Mouse (Mus musculus): ENCODE measurements at regions not wholly inside any gene's neighbourhood (a gene's known extent, or its start where the extent isn't known, plus 50 kb on each side); places are given as distances from the start of the nearest gene placed in this dataset.

GRCm38 (mm10) chr13:82187196-82187595 is 404.3 kb downstream of the Cetn3 start:
- Histone ChIP-seq H3K4me1 (ENCODE audit: insufficient read depth, low read length) (no peaks in the 10 kb centered on the region), H3K27ac (ENCODE audit: low read length) (no peak overlapping the region), H3K4me3 (ENCODE audit: low read length) (no peak overlapping the region), H3K9me3 (ENCODE audit: low read length) (no peaks in the 10 kb centered on the region), H3K36me3 (ENCODE audit: insufficient read depth, low read length) (no peaks in the 10 kb centered on the region), H3K4me2 (replicated peaks; ENCODE audit: low read depth, low read length) (no peak overlapping the region), H3K27me3 (ENCODE audit: insufficient read depth, low read length) (no peaks in the 10 kb centered on the region), H3K9ac (replicated peaks; ENCODE audit: low read length) (no peak overlapping the region)
- ATAC-seq (ENCODE audit: low FRiP score, low TSS enrichment): no peak

DNA sequence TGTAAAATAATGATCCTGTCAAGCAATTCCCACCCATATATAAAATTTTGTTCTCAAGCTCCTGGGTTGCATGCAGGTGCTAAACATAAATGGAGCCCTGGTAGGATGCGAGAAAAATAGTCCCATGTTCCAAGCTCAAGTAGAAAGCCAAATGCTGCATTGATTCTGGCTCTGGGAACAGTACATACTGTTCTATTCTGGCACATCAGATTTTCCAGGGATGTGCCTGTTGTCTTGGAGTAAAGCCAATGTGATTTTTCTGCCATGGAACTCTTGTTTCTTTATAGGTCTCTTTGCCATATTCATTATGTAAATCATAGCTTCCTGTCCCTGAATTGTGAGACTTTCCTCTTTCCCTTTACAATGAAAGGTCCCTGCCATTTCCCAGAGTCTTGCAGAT is 417.9 kb downstream of the Cetn3 start:
- H3K4me2 ChIP-seq (replicated peaks; ENCODE audit: low read depth, low read length): no peak overlapping the region
- ATAC-seq (ENCODE audit: low FRiP score, low TSS enrichment): no peak
- no peaks in the 10 kb centered on the region for H3K9me3 ChIP-seq (ENCODE audit: low read length)
- no peak overlapping the region for H3K4me3 ChIP-seq (ENCODE audit: low read length)
- H3K9ac ChIP-seq (replicated peaks; ENCODE audit: low read length): no peak overlapping the region
- no peak overlapping the region for H3K27ac ChIP-seq (ENCODE audit: low read length)
- 94% methylated on average over 1 of the region's 1 CpGs for WGBS
- no peaks in the 10 kb centered on the region for H3K36me3 ChIP-seq (ENCODE audit: insufficient read depth, low read length)
- H3K27me3 ChIP-seq (ENCODE audit: insufficient read depth, low read length): no peaks in the 10 kb centered on the region
- no peaks in the 10 kb centered on the region for H3K4me1 ChIP-seq (ENCODE audit: insufficient read depth, low read length)

- no peaks in the 10 kb centered on the region for H3K27me3 ChIP-seq (ENCODE audit: insufficient read depth, low read length)
- no peak overlapping the region for H3K4me2 ChIP-seq (replicated peaks; ENCODE audit: low read depth, low read length)
- no peak overlapping the region for H3K4me3 ChIP-seq (ENCODE audit: low read length)
- no peak overlapping the region for H3K27ac ChIP-seq (ENCODE audit: low read length)
- no peaks in the 10 kb centered on the region for H3K9me3 ChIP-seq (ENCODE audit: low read length)
- no peak overlapping the region for H3K9ac ChIP-seq (replicated peaks; ENCODE audit: low read length)
- H3K36me3 ChIP-seq (ENCODE audit: insufficient read depth, low read length): no peaks in the 10 kb centered on the region
- no peaks in the 10 kb centered on the region for H3K4me1 ChIP-seq (ENCODE audit: insufficient read depth, low read length)
- ATAC-seq (ENCODE audit: low FRiP score, low TSS enrichment): no peak
Observed at GRCm38 (mm10) chr13:82225430-82225829, 442.6 kb downstream of the Cetn3 start.

- Histone ChIP-seq H3K4me3 (ENCODE audit: low read length) (no peak overlapping the region), H3K9me3 (ENCODE audit: low read length) (no peaks in the 10 kb centered on the region), H3K4me1 (ENCODE audit: insufficient read depth, low read length) (no peaks in the 10 kb centered on the region), H3K36me3 (ENCODE audit: insufficient read depth, low read length) (no peaks in the 10 kb centered on the region), H3K27ac (ENCODE audit: low read length) (no peak overlapping the region), H3K4me2 (replicated peaks; ENCODE audit: low read depth, low read length) (no peak overlapping the region), H3K27me3 (ENCODE audit: insufficient read depth, low read length) (no peaks in the 10 kb centered on the region), H3K9ac (replicated peaks; ENCODE audit: low read length) (no peak overlapping the region)
- WGBS: 93% methylated on average over 2 of the region's 2 CpGs
- no peak for ATAC-seq (ENCODE audit: low FRiP score, low TSS enrichment)
Observed at GRCm38 (mm10) chr13:82233901-82234300, 451.0 kb downstream of the Cetn3 start.

DNA sequence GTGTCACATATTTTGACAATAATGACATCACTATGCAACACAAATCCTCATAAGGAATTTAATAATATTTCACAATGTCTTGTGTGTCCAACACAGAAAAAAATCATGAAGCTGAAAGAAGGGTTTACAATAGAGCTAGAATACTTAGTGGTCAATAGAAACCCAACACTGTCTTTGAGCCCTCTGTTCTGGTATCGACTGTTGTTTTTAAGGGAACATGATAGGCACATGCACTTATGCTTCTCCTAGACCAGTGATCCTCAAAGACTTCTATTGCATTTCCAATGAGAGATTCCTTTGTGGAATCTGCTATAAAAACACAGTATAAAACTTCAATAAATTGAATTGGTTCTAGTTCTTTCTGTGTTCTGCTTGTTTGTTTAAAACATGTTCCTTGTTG is 463.4 kb downstream of the Cetn3 start:
- no peaks in the 10 kb centered on the region for H3K36me3 ChIP-seq (ENCODE audit: insufficient read depth, low read length)
- H3K4me1 ChIP-seq (ENCODE audit: insufficient read depth, low read length): no peaks in the 10 kb centered on the region
- WGBS: 59% methylated on average over 1 of the region's 1 CpGs
- no peaks in the 10 kb centered on the region for H3K27me3 ChIP-seq (ENCODE audit: insufficient read depth, low read length)
- no peak overlapping the region for H3K4me3 ChIP-seq (ENCODE audit: low read length)
- no peak overlapping the region for H3K4me2 ChIP-seq (replicated peaks; ENCODE audit: low read depth, low read length)
- no peaks in the 10 kb centered on the region for H3K9me3 ChIP-seq (ENCODE audit: low read length)
- ATAC-seq (ENCODE audit: low FRiP score, low TSS enrichment): no peak; the same call in 1 of the 2 replicates
- no peak overlapping the region for H3K9ac ChIP-seq (replicated peaks; ENCODE audit: low read length)
- H3K27ac ChIP-seq (ENCODE audit: low read length): no peak overlapping the region

DNA sequence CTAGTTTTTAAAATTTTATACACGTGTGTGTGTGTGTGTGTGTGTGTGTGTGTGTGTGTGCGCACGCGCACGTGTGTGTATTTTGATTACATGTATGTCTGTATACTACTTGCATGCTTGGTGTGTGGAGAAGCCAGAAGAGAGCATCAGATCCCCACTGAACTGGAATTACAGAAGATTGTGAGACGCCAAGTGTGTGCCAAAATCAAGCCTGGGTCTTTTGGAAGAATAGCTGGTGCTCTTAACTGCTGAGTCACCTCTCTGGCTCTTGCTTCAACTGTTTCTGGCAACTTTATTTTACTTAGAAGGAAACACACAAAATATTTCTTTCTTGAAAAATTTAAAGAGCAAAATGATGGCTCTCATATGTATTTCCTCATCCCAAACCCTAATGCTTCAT is 467.5 kb downstream of the Cetn3 start:
- H3K9ac ChIP-seq (replicated peaks; ENCODE audit: low read length): no peak overlapping the region
- no peaks in the 10 kb centered on the region for H3K36me3 ChIP-seq (ENCODE audit: insufficient read depth, low read length)
- ATAC-seq (ENCODE audit: low FRiP score, low TSS enrichment): no peak
- no peaks in the 10 kb centered on the region for H3K9me3 ChIP-seq (ENCODE audit: low read length)
- H3K4me3 ChIP-seq (ENCODE audit: low read length): no peak overlapping the region
- H3K4me1 ChIP-seq (ENCODE audit: insufficient read depth, low read length): no peaks in the 10 kb centered on the region
- no peak overlapping the region for H3K27ac ChIP-seq (ENCODE audit: low read length)
- H3K4me2 ChIP-seq (replicated peaks; ENCODE audit: low read depth, low read length): no peak overlapping the region
- H3K27me3 ChIP-seq (ENCODE audit: insufficient read depth, low read length): no peaks in the 10 kb centered on the region
- 91% methylated on average over 6 of the region's 6 CpGs for WGBS

DNA sequence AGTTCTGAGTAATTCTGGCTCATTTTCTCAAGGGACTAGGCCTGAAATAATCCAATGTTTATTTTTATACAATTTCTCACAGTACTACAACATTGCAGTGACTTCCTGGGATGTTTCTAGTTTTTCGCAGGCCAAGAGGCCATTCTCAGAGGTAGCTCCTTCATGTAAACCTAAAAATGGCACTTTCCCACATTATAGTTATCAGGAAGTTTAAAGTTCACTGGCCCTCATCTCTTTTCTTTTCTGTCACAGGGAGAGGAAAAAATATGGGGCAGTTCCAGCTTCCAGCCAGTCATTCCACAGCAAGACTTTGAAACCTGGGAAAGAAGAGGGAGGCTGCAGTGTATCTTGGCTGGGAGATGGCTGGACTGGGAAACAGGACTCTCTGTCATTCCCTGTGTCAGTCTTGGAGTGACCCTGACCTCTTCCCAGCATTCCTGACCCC is 475.6 kb downstream of the Cetn3 start:
- Histone ChIP-seq H3K27ac (ENCODE audit: low read length) (0 out of 2 replicates have a peak overlapping the region, but pooled peaks have one; percentile 16), H3K9ac (replicated peaks; ENCODE audit: low read length) (no peak overlapping the region), H3K9me3 (ENCODE audit: low read length) (no peaks in the 10 kb centered on the region), H3K4me1 (ENCODE audit: insufficient read depth, low read length) (no peaks in the 10 kb centered on the region), H3K4me2 (replicated peaks; ENCODE audit: low read depth, low read length) (no peak overlapping the region), H3K27me3 (ENCODE audit: insufficient read depth, low read length) (no peaks in the 10 kb centered on the region), H3K36me3 (ENCODE audit: insufficient read depth, low read length) (no peaks in the 10 kb centered on the region), H3K4me3 (ENCODE audit: low read length) (no peak overlapping the region)
- peak; percentile 61 for ATAC-seq (ENCODE audit: low FRiP score, low TSS enrichment)
- WGBS: 50% methylated on average over 1 of the region's 1 CpGs

DNA sequence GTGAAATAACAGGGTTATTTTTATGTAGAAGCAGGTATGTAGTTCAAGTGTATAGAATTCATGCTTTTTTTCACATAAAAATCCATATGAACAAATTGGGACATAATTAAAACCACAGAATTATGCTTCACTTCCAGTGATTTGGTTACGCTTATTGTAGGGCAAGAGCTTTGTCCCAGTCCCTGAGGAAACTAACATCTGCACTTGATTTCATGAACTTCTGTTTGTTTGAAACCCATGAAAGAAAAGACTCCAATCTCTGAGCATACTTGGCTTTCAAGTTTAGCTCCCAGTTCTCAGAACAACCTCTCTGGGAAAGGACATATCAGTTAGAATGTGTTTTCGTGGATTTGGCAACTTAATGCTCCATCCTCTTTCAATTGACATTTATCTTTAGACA is 481.4 kb downstream of the Cetn3 start:
- H3K4me2 ChIP-seq (replicated peaks; ENCODE audit: low read depth, low read length): no peak overlapping the region
- H3K9me3 ChIP-seq (ENCODE audit: low read length): no peaks in the 10 kb centered on the region
- no peaks in the 10 kb centered on the region for H3K27me3 ChIP-seq (ENCODE audit: insufficient read depth, low read length)
- no peaks in the 10 kb centered on the region for H3K36me3 ChIP-seq (ENCODE audit: insufficient read depth, low read length)
- WGBS: 91% methylated on average over 2 of the region's 2 CpGs
- H3K4me3 ChIP-seq (ENCODE audit: low read length): no peak overlapping the region
- H3K4me1 ChIP-seq (ENCODE audit: insufficient read depth, low read length): no peaks in the 10 kb centered on the region
- ATAC-seq (ENCODE audit: low FRiP score, low TSS enrichment): no peak
- H3K27ac ChIP-seq (ENCODE audit: low read length): no peak overlapping the region
- H3K9ac ChIP-seq (replicated peaks; ENCODE audit: low read length): no peak overlapping the region

- Histone ChIP-seq H3K36me3 (ENCODE audit: insufficient read depth, low read length) (no peaks in the 10 kb centered on the region), H3K4me1 (ENCODE audit: insufficient read depth, low read length) (no peaks in the 10 kb centered on the region), H3K9ac (replicated peaks; ENCODE audit: low read length) (no peak overlapping the region), H3K4me2 (replicated peaks; ENCODE audit: low read depth, low read length) (no peak overlapping the region), H3K27me3 (ENCODE audit: insufficient read depth, low read length) (no peaks in the 10 kb centered on the region), H3K27ac (ENCODE audit: low read length) (no peak overlapping the region), H3K4me3 (ENCODE audit: low read length) (no peak overlapping the region), H3K9me3 (ENCODE audit: low read length) (no peaks in the 10 kb centered on the region)
- 62% methylated on average over 3 of the region's 3 CpGs for WGBS
- no peak for ATAC-seq (ENCODE audit: low FRiP score, low TSS enrichment)
Observed at GRCm38 (mm10) chr13:82265170-82265569, 482.3 kb downstream of the Cetn3 start.

DNA sequence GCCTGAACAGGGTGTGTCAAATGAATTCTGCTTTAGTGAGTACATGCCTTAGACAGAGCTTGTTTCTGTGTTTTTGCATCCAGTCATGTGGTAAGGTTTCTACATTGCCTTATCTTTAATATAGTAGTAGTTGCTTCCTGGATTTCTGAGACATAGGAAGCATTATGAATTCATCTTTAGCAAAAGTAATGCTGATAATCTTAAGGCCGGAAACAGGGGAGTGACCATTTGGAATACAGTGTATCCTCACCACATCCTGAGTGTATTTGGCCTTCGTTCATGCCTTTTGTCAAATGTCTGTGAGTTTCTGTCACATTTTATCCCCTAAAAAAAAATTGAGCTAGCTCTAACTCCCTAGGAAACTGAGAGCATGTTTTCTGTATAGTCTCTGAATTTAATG is 482.9 kb downstream of the Cetn3 start:
- Histone ChIP-seq H3K27me3 (ENCODE audit: insufficient read depth, low read length) (no peaks in the 10 kb centered on the region), H3K9ac (replicated peaks; ENCODE audit: low read length) (no peak overlapping the region), H3K9me3 (ENCODE audit: low read length) (no peaks in the 10 kb centered on the region), H3K4me3 (ENCODE audit: low read length) (no peak overlapping the region), H3K4me2 (replicated peaks; ENCODE audit: low read depth, low read length) (no peak overlapping the region), H3K36me3 (ENCODE audit: insufficient read depth, low read length) (no peaks in the 10 kb centered on the region), H3K4me1 (ENCODE audit: insufficient read depth, low read length) (no peaks in the 10 kb centered on the region), H3K27ac (ENCODE audit: low read length) (no peak overlapping the region)
- ATAC-seq (ENCODE audit: low FRiP score, low TSS enrichment): no peak
- WGBS: 63% methylated on average over 2 of the region's 2 CpGs

DNA sequence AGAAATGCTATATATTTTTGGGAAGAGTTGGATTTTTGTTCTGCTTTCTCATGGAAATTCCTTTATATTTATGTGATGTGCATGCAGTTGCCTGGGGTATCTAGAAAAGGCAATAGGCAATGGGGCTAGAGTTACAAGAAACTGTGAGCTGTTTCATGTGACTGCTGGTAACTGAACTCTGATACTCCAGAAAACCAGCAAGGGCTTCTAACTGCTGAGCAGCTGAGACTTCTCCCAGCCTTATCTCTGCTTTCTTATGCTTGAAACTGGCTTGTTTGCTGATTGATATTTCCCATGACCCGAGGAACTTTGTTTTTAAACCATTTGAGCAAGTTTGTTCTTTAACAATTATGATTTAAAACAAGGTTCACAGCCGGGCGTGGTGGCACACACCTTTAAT is 491.9 kb downstream of the Cetn3 start:
- Histone ChIP-seq H3K4me1 (ENCODE audit: insufficient read depth, low read length) (no peaks in the 10 kb centered on the region), H3K9me3 (ENCODE audit: low read length) (no peaks in the 10 kb centered on the region), H3K4me2 (replicated peaks; ENCODE audit: low read depth, low read length) (no peak overlapping the region), H3K9ac (replicated peaks; ENCODE audit: low read length) (no peak overlapping the region), H3K36me3 (ENCODE audit: insufficient read depth, low read length) (no peaks in the 10 kb centered on the region), H3K4me3 (ENCODE audit: low read length) (no peak overlapping the region), H3K27ac (ENCODE audit: low read length) (no peak overlapping the region), H3K27me3 (ENCODE audit: insufficient read depth, low read length) (no peaks in the 10 kb centered on the region)
- WGBS: 63% methylated on average over 3 of the region's 3 CpGs
- no peak for ATAC-seq (ENCODE audit: low FRiP score, low TSS enrichment)
